In genomic region chr1:52088634-52089033, GRCm38 (mm10) we compare ENCODE assay signal across 18 mouse cellular contexts.
"Had no signal": no experiment of that assay in that cellular context is flagged by ENCODE, and none has a peak within 500 bp of the region (broad histone marks: within the 10 kb centered on the region; RNA-seq: fewer than 3 reads in every experiment).

No protein-coding gene starts in this region.

- H3K27me3 ChIP-seq: kidney, embryonic 15.5 days; limb, embryonic 12.5 days; liver, embryonic 13.5 days; megakaryocyte, embryonic 14.5 days; midbrain, embryonic 12.5 days; neural tube, embryonic 13.5 days had no signal

- H3K4me1 ChIP-seq: kidney, embryonic 15.5 days; limb, embryonic 12.5 days; liver, embryonic 13.5 days; midbrain, embryonic 12.5 days; neural tube, embryonic 13.5 days had no signal

- H3K9ac ChIP-seq: kidney, embryonic 15.5 days; limb, embryonic 12.5 days; liver, embryonic 13.5 days; liver, postnatal 0 days; midbrain, embryonic 12.5 days; neural tube, embryonic 13.5 days had no signal

- H3K27ac ChIP-seq: kidney, embryonic 15.5 days; left cerebral cortex, adult 2 months; limb, embryonic 12.5 days; liver, embryonic 13.5 days; macrophage; midbrain, embryonic 12.5 days; neural tube, embryonic 13.5 days had no signal

- ATAC-seq: intestine, embryonic 16.5 days; liver, postnatal 0 days; midbrain, embryonic 16.5 days had no signal

- H3K9me3 ChIP-seq: kidney, embryonic 15.5 days; limb, embryonic 12.5 days; liver, embryonic 13.5 days; midbrain, embryonic 12.5 days; neural tube, embryonic 13.5 days had no signal

- DNase-seq: kidney, adult 2 months; kidney, postnatal 14 days; liver; liver, embryonic 13.5 days; liver, postnatal 0 days; retina, postnatal 1 day; right cerebral cortex, postnatal 4 days; spleen, adult 18-20 months; thymus, postnatal 4 days had no signal

- H3K4me2 ChIP-seq: kidney, embryonic 15.5 days; limb, embryonic 12.5 days; liver, embryonic 13.5 days; midbrain, embryonic 12.5 days; neural tube, embryonic 13.5 days had no signal

- H3K4me3 ChIP-seq: kidney, embryonic 15.5 days; left cerebral cortex, adult 2 months; limb, embryonic 12.5 days; liver, embryonic 13.5 days; megakaryocyte, embryonic 14.5 days; midbrain, embryonic 12.5 days; neural tube, embryonic 13.5 days had no signal

- H3K36me3 ChIP-seq: kidney, embryonic 15.5 days; limb, embryonic 12.5 days; liver, embryonic 13.5 days; midbrain, embryonic 12.5 days; neural tube, embryonic 13.5 days had no signal
